Mouse (Mus musculus) leukemia stem cell, adult 10-12 weeks (primary cell): ENCODE data around the gene Tcp10a. TPM values are rescaled to one million over a fixed set of nuclear protein-coding genes. Genes with fewer than 3 reads are reported as not detected.

Source experiments
- polyA plus RNA-seq: library from polyadenylated mRNA; stranded (reverse); fragments of >175 nt; gene quantifications from 2 replicates; pipeline ENCODE4 v1.2.3, GENCODE M21; 2012; ENCODE audit warnings: low replicate concordance

Tcp10a gene
- not detected in 2 replicates for polyA plus RNA-seq

DNA sequence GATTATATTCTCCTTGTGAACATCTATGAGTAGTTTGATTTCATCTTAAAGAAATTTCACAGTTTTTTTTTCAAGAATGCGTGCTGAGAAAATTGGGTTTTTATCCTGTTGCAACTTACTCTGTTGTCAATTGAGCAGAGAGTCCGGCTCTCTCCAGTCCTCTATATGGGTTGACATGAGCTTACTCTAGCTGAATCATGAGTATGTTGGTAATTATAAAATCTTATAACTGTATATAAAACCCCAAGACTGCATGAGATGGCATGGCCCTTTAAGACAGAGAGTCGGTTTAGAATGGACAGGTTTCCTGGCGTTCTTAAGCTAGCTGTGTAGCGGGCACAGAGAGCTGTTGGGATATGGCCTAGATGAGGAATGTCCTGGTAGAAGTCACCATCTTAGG lies at the start of gene Tcp10a:
Gene Tcp10a (plus strand): TSS at position 301 of the 400 bp plus-strand sequence.

DNA sequence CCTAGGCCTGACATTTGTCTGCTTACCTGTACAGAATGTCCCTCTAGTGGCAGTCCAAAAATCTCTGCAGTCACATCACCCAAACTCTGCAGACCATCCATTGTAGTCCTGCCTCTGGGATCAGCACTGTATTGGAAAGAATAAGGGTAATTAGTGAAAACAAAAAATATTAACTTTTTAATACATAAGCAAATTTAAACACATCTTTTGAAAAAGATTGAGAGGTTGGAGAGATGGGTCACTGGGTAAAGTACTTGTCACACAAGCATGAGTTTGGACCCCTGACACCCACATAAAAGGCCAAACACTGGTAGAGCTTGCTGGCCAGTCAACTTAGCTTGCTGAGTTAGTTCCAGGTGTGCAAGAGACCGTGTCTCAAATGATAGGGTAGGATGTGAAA lies 28.1 kb downstream of the Tcp10a start, which contains the start of gene Ttll2:
Gene Ttll2 (minus strand): TSS at position 101 of the 400 bp plus-strand sequence.

DNA sequence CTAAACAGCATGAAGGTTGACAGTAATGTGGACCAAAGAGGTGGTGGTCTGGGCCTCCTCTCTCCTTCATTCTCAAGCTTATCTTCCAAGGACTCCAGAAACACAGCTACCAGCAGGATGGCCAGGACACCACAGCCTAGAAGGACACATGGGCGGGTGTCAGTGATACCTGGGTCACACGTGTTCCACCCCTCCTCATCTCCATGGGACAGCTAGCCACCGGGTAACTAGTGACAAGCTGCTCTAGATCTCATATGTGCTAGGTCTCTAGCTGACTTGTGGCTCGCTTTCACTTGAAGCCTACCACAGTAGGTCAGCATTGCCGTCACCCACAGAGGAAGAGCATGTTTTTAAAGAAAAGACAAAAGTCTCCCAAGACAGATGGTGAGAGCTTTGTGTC lies 47.4 kb downstream of the Tcp10a start, which contains the start of gene Gm49630:
Gene Gm49630 (minus strand): TSS at position 101 of the 400 bp plus-strand sequence.

DNA sequence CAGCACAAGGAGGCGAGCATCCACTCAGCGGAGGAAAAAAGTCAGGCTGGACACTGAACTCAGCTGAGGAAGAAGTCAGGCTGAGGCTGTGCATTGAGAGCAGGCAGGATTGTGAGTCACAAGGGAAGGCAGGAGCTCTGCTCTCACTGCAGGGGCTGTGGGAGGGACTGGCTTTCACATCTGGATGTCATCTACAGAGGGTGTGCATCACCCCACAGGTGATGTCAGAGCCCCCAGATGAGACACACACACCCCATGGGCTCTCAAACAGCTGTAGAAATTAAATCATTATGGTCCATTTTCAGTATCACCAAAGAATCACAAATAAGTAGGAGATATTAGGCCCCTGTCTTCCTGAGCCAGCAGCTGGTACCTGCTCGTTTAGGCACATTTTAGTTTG lies 60.9 kb downstream of the Tcp10a start, which contains the start of gene Unc93a2:
Gene Unc93a2 (minus strand): TSS at position 101 of the 400 bp plus-strand sequence.

Other genes with a start within 250 kb of the Tcp10a start
- 1.2 and 6.5 TPM in 2 replicates for gene Rps6ka2, start 154.5 kb upstream of the Tcp10a start, polyA plus RNA-seq
- gene Ttll2, start 28.1 kb downstream of the Tcp10a start, polyA plus RNA-seq = not detected in 2 replicates
- not detected in 2 replicates for gene Gm49630, start 47.3 kb downstream of the Tcp10a start, polyA plus RNA-seq
- gene Unc93a2, start 60.8 kb downstream of the Tcp10a start, polyA plus RNA-seq = not detected in 2 replicates